Mouse (Mus musculus): ENCODE results near the gene Gpr183.

GRCm38 (mm10) chr14:121994846-121995556, 30.0 kb upstream of the Gpr183 start:
- TF ChIP-seq CTCF (IDR thresholded peaks at IDR 0.05; ENCODE audit: control insufficient read depth, insufficient read depth, insufficient read length) (no peak), MAX (IDR thresholded peaks at IDR 0.05) (no peak)

Measured in C2C12 (cell line).